Mouse (Mus musculus) megakaryocyte, adult 5-6 weeks (primary cell): Measurements from ENCODE around the gene Ces2b. TPM values are rescaled to one million over a fixed set of nuclear protein-coding genes. Genes with fewer than 3 reads are reported as not detected.

Experiments
- total RNA-seq, 2 experiments: library from RNA; stranded (forward) in 1 of 2; stranded (reverse) in 1 of 2; fragments of 153-499, 151-499 nt in 1 of 2; fragments of 221-1000, 200-1000 nt in 1 of 2; gene quantifications; 2 replicates each; pipeline versions ENCODE4 v1.2.3 to v1.2.4; 2015 to 2017

The Ces2b gene
- total RNA-seq, 2 experiments from 2014 or later = not detected

Other genes starting within 250 kb of the Ces2b start
- 6.8 TPM in 2 replicates for gene Pdp2, start 240.1 kb upstream of the Ces2b start, total RNA-seq (2015)
- gene Pdp2, start 240.1 kb upstream of the Ces2b start, total RNA-seq (2017) = 6.1 and 6.6 TPM in 2 replicates
- not detected in 2 replicates for gene Cdh16, start 207.2 kb upstream of the Ces2b start, total RNA-seq (2015)
- not detected in 2 replicates for gene Cdh16, start 207.2 kb upstream of the Ces2b start, total RNA-seq (2017)
- 0.52 and 2.0 TPM in 2 replicates for gene Rrad, start 200.2 kb upstream of the Ces2b start, total RNA-seq (2015)
- gene Rrad, start 200.2 kb upstream of the Ces2b start, total RNA-seq (2017) = 0.73 and 1.5 TPM in 2 replicates
- 18.9 and 25.7 TPM in 2 replicates for gene Ciao2b, start 189.6 kb upstream of the Ces2b start, total RNA-seq (2015)
- gene Ciao2b, start 189.6 kb upstream of the Ces2b start, total RNA-seq (2017) = 15.1 and 28.2 TPM in 2 replicates
- gene Ces2a, start 97.6 kb upstream of the Ces2b start, total RNA-seq (2015) = not detected in 2 replicates
- gene Ces2a, start 97.6 kb upstream of the Ces2b start, total RNA-seq (2017) = not detected in 2 replicates
- not detected in 2 replicates for gene Ces2c, start 15.5 kb downstream of the Ces2b start, total RNA-seq (2015)
- not detected in 2 replicates for gene Ces2c, start 15.5 kb downstream of the Ces2b start, total RNA-seq (2017)
- gene Ces2e, start 94.7 kb downstream of the Ces2b start, total RNA-seq (2015) = not detected in 2 replicates
- gene Ces2e, start 94.7 kb downstream of the Ces2b start, total RNA-seq (2017) = not detected in 2 replicates
- gene Ces2f, start 115.8 kb downstream of the Ces2b start, total RNA-seq (2015) = not detected in 2 replicates
- gene Ces2f, start 115.8 kb downstream of the Ces2b start, total RNA-seq (2017) = not detected in 2 replicates
- 2.8 and 5.9 TPM in 2 replicates for gene Ces2g, start 130.1 kb downstream of the Ces2b start, total RNA-seq (2015)
- 1.2 and 1.7 TPM in 2 replicates for gene Ces2g, start 130.1 kb downstream of the Ces2b start, total RNA-seq (2017)
- not detected in 2 replicates for gene Ces2h, start 169.3 kb downstream of the Ces2b start, total RNA-seq (2015)
- not detected in 2 replicates for gene Ces2h, start 169.3 kb downstream of the Ces2b start, total RNA-seq (2017)
- gene Ces3a, start 217.0 kb downstream of the Ces2b start, total RNA-seq (2015) = not detected in 2 replicates
- gene Ces3a, start 217.0 kb downstream of the Ces2b start, total RNA-seq (2017) = not detected in 2 replicates